Mouse (Mus musculus) cerebellum, adult 11 months (tissue): Measurements from ENCODE around the gene Kmt2b.

Source experiments
- DNase-seq: peaks from one replicate; pipeline ENCODE4 v3.0.0; 2022

The Kmt2b gene

GRCm38 (mm10) chr7:30588676-30589434, at the start of gene Kmt2b:
TSS of gene Kmt2b (minus strand) at chr7:30588726.
- peak; percentile 96 for DNase-seq

GRCm38 (mm10) chr7:30636395-30636794, 47.9 kb upstream of the Kmt2b start:
- DNase-seq: no peak

GRCm38 (mm10) chr7:30635752-30636151, 47.2 kb upstream of the Kmt2b start, which contains the start of gene Etv2:
TSS of gene Etv2 (minus strand) at chr7:30635852.
- DNase-seq: no peak

GRCm38 (mm10) chr7:30634621-30635020, 46.1 kb upstream of the Kmt2b start:
- DNase-seq: no peak

- DNase-seq: no peak
These were observed 45.4 kb upstream of the Kmt2b start for GRCm38 (mm10) chr7:30633762-30634412.

GRCm38 (mm10) chr7:30629013-30629412, 40.5 kb upstream of the Kmt2b start:
- no peak for DNase-seq

GRCm38 (mm10) chr7:30626647-30627046, 38.1 kb upstream of the Kmt2b start:
- no peak for DNase-seq

GRCm38 (mm10) chr7:30625530-30626384, 37.2 kb upstream of the Kmt2b start, which contains the start of gene Cox6b1:
TSS of gene Cox6b1 (minus strand) at chr7:30626151.
- DNase-seq: peak; percentile 81

- no peak for DNase-seq
These were observed 30.7 kb upstream of the Kmt2b start for GRCm38 (mm10) chr7:30619202-30619601.

GRCm38 (mm10) chr7:30618658-30619057, 30.1 kb upstream of the Kmt2b start:
- DNase-seq: no peak

GRCm38 (mm10) chr7:30615049-30615760, 26.7 kb upstream of the Kmt2b start:
- DNase-seq: no peak

- no peak for DNase-seq
These were observed 25.9 kb upstream of the Kmt2b start for GRCm38 (mm10) chr7:30614454-30614853.

- DNase-seq: peak; percentile 45
These were observed 25.1 kb upstream of the Kmt2b start for GRCm38 (mm10) chr7:30613529-30614112.

GRCm38 (mm10) chr7:30612654-30613402, 24.3 kb upstream of the Kmt2b start, which contains the start of gene Upk1a:
TSS of gene Upk1a (minus strand) at chr7:30612847.
- DNase-seq: no peak

- DNase-seq: no peak
These were observed 21.5 kb upstream of the Kmt2b start for GRCm38 (mm10) chr7:30610043-30610442.

GRCm38 (mm10) chr7:30608476-30608875, 19.9 kb upstream of the Kmt2b start:
- no peak for DNase-seq

GRCm38 (mm10) chr7:30607706-30608309, 19.3 kb upstream of the Kmt2b start:
- DNase-seq: no peak

- DNase-seq: no peak
These were observed 16.4 kb upstream of the Kmt2b start for GRCm38 (mm10) chr7:30604944-30605343.

GRCm38 (mm10) chr7:30604424-30604823, 15.9 kb upstream of the Kmt2b start:
- no peak for DNase-seq

GRCm38 (mm10) chr7:30602583-30602982, 14.1 kb upstream of the Kmt2b start:
- no peak for DNase-seq

GRCm38 (mm10) chr7:30600651-30601050, 12.1 kb upstream of the Kmt2b start:
- no peak for DNase-seq
